Mouse (Mus musculus) forelimb bud, embryonic 11.5 days (tissue): Measurements from ENCODE around the gene Camkmt.

ENCODE experiments used
- DNase-seq: peaks from one replicate; pipeline ENCODE4 v3.0.0-alpha.2; 2012; ENCODE audit warnings: low read depth, low spot score

Gene Camkmt

DNA sequence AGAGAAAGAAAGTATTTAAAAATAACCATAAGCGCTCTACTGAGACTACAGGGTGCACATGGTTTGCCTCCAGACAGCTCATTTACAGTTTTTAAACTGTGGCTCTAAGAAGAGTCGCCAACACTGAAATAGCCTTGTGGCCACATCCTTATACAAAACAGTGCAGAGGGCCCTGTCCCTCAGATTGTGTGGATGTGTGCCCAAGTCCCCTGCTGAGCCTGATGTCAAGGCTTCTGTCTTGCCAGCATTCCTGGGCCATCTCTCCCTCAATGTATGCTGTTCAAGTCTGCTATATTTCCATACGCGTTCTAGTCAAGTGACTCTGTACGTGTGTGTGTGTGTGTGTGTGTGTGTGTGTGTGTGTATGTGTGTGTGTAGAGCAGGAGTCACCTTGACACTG lies 201.2 kb downstream of the Camkmt start:
- no peak for DNase-seq

DNA sequence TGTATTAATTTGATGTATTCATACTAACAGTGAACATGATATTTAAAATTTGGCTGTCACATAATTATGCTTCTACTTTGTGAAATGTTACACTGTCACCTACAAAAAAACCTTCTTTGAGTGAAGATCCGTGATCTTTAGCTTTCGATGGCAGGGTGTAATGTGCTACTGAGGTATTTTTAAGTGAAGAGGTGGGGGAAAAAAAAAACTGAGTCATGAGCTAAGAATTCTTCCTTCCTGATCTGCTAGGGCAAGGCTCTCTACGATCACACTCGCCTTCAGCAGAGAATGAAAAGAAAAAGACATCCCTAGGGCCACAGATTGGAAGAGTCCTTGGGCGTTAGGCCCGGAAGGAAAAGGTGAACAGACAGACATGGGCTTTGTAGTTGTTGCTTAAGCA lies 201.9 kb downstream of the Camkmt start:
- DNase-seq = no peak

DNA sequence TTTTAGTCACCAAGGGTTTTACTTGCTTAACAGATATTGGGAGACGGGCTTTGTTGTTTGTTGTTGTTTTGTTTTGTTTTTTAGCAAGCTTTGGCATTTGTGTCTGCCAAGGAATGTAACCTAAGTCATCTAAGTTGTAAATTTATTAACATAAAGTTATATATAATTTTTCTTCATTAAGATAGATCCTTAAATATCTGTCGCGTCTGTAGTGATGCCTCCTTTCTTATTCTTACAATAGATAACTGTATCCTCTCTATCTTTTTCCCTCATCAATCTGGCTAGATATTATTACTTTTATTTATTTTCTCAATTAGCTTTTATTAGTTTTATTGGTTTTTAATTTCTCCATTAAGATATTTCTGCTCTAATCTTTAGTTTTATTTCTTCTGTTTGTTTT lies 213.3 kb downstream of the Camkmt start:
- no peak for DNase-seq

DNA sequence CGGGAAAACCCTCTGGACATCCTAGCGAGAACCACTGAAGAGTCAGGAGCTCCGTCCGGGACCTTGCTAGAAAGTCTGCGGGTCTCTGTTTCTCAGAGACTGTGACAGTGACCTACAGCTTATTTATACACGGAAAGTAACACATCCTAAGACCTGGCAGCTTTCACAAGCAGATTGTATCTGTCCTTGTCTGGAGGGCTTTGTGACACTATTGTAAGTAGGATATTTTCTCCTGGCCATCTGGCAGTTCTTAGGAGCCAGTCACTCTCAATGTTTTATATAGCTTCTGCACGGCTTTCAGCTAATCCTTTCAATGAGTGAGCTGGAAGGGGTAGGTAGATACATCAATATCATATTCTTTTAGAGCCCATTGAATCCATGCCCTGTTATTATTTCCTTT lies 218.2 kb downstream of the Camkmt start:
- DNase-seq = no peak

DNA sequence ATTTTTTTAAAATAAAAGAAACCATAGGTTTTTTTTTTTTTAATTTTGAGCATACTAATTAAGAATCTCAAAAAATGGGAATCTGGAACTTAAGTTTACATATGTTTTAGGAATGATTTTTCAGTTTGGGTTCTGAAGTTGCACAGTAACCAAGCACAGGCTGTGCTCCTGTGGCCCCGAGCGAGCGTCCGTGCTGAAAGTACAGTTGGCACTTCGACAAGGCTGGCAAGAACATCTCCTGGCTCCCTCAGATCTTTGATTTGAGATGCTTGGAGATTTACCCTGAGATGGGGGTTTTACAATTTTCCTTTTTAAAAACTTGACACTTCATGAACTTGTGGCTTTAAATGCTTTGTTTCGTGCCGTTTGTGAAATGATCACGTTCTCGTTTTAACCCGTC lies 218.7 kb downstream of the Camkmt start:
- DNase-seq = no peak

DNA sequence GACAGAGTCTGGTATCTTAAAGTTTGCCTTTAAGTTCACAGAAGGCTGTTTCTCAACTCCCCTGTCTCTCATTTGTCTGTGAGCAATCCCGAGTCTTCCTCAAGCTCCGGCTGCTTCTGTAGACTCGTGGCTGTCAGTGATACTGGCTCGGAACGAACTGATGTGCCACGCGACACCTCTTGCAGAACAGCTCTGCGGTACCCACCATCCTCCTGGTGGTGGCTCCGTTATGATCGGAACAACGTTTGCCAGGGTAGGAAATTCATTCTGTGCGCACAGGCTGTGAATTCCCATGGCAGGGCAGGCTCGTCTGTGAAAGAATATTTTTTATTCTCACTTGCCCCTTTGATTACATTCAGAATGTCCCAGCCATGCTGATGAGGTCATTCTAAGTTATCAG lies 221.0 kb downstream of the Camkmt start:
- DNase-seq = no peak

DNA sequence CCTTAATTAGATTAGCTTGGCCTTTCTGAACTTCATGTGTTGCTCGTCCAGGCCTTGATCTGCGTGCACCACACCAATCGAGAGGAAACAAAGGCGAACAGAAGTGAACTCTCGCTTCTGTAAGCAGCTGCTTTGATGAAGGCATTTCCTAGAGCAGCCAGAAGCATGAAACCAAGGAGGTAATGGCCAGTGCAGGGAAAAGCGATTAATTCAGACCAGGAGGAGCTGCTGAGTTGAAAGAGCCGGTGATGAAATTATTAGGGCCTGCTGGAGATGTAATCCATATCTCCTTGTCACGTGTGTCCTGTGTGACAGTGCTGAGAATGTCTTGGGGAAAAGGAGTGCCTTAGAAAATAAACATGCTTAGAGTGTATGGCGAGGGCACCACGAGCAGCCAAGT lies 228.0 kb downstream of the Camkmt start:
- peak; percentile 36 for DNase-seq

DNA sequence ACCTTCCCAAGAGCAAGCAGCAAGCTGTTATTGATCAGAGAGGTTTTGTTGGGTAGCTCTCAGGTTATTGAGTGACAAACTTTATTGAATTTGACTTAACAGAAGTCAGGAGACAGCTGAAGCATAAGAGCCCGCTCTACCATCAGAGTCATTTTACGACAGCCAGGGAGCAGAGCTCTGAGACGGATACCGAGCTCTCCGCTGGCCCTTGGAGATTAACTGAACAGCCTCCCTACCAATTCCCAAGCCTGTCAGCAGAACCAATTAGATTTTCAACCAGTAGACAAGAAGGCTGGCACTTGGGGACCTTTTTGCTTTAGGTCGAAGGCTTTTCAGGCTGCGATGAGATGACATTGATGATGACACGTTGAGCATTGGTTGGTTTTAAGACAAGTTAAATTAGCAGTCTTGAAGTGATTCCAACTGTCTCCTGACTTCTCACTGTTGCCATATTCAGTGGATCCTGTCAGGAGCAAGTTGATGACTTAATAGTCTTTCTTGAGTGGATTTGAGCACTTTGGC lies 229.5 kb downstream of the Camkmt start:
- DNase-seq = no peak

DNA sequence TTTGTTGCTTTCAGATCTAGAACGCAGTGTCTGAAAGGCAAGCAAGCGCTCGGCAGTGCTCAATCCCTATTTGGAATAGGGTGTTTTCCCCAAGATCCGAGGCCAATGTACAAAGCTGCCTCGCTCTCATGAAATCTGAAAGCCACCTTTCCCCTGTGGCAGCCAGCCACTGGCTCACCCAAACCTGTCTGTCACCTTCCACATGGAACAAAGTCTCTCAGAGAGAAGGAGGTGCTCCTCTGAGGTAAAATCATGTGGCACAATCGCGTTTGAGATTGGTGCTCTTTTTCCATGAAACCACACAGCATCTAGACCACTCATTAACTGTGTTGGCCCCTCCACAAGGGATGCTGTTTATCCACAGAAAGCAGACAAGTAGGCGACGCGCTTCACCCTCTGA lies 238.5 kb downstream of the Camkmt start:
- no peak for DNase-seq

DNA sequence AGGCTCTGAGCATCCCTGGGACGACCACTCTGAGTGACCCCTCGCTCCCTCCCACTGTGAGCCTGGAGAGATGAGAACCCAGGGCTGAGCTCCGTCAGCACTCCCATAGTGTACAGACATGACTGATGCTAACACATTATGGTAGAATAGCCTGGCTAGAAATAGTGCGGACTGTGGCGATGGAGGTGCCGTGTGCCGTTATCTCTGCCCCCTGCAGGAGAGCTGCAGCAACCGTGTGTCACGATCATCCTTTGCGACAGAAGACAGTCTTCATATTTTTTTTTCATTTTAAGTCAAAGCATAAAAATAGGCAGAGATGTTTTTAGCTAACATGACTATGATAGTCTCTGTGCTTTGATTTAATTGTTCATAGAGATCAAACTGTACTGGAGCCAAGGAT lies 245.1 kb downstream of the Camkmt start:
- no peak for DNase-seq

DNA sequence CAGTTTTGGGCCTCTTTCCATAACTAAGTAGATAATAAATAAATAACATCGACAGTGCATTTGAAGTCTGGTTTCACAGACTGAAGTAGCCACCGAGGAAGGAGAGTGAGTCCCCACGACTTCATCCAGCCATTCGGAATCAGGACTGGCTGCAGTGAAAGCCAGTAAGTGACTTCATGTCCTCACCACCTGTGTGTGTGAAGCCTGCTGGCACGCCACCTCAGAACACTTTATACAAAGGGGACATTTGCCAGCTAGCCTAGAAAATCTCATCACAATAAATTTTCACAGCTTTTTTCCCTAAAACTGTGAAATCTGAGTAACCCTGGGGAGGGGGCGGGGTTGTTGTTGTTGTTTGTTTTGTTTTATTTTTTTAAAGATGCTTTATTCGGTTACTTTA lies 247.3 kb downstream of the Camkmt start:
- no peak for DNase-seq

DNA sequence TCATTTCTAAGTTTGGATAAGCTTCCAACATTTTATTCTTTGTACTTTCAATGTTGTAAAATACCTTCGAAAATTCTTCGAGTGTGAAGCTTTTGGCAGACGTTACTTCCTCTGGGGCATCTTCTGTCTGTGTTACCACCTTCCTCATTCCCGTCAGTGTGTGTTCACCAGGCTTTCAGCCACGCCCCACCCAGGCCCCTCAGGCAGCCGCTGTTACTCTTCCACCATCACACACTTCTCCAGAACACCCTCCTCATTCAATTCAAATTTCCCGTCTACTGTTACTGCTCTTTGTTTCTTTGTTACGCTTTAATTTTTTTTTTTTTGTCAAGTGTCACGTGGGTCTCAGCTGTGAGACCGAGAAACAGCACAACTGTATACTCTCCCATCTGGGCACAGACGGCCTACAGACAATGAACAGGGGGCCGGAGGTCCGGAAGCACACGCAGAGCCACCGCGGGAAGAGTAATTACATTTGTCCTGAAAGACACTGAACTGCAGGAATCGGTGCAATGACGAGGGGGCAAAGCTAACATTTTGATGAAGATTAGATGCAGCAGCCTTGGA lies 250.9 kb downstream of the Camkmt start:
- no peak for DNase-seq

DNA sequence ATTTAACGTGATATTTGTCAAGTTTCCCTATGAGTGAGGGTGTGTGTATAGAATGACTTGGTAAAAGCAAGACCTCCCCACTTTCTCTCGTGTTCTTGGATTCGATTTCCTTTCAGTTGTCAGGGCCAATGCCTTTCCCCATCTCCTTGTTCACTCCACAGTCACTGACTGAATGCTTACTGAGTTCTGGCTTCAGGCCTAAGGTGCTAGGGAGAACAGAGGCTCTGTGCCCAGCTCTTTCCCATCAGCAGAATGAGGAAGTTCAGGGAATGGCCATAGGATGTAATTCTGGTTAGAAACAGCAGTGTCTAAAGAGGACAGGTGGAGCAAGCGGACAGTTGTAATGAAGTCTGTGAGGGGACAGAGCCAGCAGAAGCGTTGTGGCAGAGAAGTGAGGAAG lies 252.1 kb downstream of the Camkmt start:
- DNase-seq = no peak

DNA sequence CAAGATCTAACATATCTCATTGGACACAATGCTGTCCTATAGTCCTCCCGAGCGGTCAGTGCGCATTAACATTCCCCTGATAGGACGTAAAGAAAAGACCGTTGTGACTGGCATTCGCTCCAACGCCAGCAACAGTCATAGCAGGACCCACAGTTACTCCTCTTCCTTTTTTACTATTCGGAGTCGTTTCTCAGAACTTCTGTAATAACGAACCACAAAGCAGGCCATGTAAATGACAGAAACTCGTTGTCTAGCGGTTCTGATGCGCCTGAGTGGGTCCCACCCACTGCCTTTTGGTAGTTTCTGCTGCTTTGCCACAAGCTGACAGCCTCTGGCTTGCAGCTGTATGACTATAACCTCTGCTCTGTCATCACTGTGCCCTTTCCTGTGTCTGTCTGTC lies 253.1 kb downstream of the Camkmt start:
- DNase-seq = no peak

DNA sequence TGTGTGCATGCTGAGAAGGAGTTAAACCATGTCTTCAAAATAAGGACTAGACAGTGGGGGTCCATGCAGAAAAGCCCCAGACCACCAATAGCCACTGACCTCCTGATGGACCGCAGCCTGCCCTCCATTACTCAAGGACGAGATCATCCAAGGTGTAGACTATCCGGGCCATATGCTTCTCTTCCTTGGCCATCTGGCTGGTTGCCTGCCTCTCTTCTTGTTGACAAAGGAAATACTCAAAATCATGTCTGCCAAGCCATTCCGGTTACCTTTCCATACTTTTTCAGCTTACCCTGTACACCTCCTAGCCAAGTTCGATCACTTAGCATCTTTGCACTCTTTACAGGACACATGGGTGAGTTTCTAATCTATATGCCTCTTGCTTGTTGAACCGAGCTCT lies 256.3 kb downstream of the Camkmt start:
- no peak for DNase-seq

DNA sequence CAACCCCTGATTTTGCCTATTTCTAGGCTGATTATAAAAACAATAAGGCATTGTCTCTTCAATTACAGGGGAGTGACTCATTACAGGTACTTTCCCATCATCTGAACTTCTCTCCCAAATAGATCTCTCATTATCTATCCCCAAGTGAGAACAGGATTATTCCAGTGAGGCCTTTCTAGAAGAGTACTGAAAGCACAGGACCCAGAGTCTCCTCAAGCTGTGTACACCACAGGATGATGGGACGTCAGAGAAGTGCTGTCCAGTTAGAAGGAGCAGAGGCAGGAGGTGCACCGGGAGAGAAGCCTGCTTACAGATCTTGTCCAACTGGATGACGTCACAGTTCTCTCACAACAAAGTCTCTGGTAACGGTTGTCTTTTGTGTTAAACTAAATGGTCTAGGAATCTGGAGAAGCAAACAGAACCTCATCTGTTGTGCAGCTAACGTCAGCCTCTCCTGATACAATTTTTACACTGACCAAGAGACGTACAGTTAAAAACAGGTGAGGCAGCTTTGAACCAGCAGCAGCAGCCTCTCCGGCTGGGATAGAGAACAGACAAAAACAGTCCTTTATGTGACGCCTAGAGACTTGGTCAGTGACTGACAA lies 259.1 kb downstream of the Camkmt start:
- DNase-seq = no peak

DNA sequence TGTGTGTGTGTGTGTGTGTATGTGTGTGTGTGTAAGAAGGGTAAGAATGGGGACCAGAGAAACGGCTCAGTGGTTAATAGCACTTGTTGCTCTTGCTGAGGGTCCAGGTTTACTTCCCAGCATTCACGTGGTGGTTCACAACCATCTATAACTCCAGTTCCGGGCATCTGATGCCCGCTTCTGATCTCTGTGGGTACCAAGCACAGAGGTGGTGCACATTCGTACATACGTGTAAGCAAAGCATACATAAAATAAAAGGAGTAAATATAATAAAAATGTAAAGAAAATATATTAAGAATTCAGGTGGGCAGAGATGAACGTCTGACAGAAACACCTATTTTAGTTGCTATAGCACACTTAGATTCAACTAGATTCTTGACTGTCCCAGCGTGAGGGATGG lies 260.9 kb downstream of the Camkmt start:
- DNase-seq = no peak

DNA sequence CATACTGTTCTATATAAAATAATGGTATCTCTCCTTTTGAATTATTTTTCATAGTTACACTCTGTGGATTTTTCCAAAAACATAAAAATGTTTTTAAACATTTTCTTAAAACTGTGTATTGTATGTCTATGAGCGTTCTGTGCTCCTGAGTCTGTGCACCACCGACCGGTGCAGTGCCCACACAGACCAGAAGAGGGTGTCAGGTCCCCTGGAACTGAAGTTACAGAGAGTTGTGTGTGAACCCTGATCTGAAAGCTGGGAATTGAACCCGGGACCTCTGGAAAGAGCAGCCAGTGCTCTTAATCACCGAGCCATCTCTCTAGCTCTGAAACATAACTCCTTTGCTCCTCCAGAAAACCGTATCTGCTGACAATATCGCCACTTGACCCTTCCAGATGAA lies 262.4 kb downstream of the Camkmt start:
- no peak for DNase-seq

DNA sequence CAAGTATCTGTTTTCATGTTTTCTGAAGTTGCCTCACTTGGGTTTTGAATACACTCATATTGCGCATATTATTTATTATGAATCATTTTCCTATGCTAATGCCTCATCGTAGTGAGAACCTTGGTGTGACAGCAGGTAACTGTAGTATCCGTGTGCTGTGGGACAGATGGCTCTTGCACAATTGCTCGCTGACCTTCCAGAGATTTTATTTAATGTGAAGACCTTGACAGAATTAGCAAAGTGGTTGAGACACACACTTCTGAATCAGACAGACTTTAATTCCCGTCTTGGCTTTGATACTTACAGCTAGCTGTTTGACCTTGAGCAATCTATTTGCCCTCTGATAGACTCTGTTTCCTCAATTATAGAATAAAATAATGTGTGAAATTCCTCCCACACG lies 262.8 kb downstream of the Camkmt start:
- no peak for DNase-seq

DNA sequence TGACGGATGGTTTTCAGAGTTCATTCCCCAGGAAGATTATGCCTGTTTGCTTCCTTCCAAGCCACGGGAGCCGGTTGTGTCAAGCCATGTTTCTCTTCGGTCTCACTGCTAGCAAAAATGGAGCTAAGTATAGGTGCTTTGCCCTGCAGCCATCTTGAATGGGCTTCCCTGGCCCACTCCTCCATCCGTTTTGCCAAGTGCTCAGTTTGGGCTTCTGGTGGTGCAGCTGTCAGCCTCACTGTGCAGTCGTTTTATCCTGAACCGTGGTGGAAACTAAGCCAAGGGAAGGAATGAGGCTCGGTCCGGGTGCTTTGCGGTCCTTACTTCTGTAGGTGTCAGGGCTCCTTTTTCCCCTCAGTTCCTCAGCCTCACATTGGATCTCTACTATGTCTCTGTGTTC lies 263.3 kb downstream of the Camkmt start:
- no peak for DNase-seq

DNA sequence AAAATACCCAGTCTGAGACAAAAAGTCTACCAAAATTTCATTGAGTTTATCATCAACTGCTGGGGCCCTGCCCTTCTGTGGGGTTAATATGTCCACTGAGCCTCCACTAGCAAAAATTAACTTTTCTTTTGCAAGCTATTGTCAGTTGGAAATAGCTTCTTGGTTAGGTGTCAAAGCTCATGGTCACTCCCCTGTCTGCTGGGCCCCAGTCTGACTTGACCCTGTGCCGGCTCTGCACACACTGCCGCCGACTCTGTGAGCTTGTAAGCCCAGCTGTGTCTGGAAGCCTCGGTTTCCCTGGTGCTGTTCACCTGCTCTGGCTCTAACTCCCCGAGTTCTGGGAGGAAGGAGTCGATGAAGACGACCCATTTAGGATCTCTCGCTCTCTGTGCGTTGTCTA lies 265.0 kb downstream of the Camkmt start:
- no peak for DNase-seq

DNA sequence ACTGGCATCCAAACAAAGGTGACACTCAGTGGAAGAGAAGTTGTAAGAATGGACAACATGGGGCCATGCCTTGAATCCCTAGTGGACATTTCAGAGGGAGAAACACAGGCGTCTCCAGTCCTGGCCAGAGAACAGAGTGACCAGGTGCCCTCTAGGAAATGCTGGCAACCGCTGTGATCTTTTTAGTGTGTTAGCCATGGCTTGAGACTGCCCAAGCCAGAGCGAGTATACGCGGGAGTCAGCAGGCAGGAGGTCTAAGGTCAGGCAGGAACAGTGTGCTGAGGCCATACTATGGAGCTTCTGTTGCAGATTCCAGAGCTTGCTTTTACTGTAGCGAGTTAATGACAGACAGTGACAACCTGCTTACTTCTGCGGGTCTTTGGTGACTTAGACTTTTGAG lies 270.7 kb downstream of the Camkmt start:
- no peak for DNase-seq

DNA sequence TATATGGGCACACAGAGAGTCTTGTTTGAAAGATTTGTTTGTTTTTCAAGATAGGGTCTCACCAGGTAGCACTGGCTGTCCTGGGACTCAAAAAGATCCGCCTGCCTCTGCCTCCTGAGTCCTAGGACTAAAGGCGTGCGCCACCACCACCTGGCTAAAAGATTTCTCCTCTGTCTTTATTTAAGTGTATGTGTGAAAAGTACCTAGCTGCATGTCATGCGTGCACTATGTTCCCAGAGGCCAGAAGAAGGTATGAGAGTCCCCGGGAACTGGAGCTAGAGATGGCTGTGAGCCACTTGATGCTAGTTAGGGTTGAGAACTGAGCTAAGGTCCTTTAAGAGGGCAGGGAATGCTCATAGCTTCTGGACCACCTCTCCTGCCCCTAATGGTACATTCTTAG lies 277.0 kb downstream of the Camkmt start:
- DNase-seq = no peak

DNA sequence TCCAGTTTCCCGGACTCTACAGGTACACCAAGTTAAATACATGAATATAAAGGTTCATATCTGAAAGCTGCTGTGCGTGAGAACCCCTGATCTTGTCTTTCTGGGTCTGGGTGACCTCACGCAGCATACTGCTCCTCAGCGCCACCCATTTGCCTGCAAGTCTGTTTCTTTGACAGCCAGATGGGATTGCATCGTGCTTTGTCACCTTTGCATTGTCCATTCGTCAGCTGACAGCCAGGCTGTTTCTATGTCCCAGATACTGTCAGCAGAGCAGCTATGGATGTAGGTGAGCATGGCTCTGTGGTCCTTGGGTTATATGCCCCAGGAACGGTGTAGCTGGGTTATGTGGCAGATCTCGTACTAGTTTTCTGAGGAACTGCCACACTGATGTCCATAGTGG lies 278.4 kb downstream of the Camkmt start:
- DNase-seq = no peak
